Mouse (Mus musculus) intestine, postnatal 0 days (tissue): ENCODE data around the gene Actl6b. TPM values are rescaled to one million over a fixed set of nuclear protein-coding genes. Genes with fewer than 3 reads are reported as not detected.

Source experiments
- ATAC-seq: fragments of 200-750 bp; cut with Nextera tagmentation; 2 replicates; pipeline ENCODE4 v1.8.0; 2017; ENCODE audit warnings: mild to moderate bottlenecking, moderate TSS enrichment, moderate library complexity
- H3K27ac ChIP-seq: fragments of 300-500 bp; sonication (generic); 2 replicates; pipeline ENCODE4 v1.5.1; 2014; ENCODE audit warnings: mild to moderate bottlenecking, low read depth, low read length, moderate library complexity
- H3K27me3 ChIP-seq: fragments of 300-500 bp; sonication (generic); replicated peaks from 2 replicates; pipeline ENCODE4 v1.6.1; 2014; ENCODE audit warnings: low read length, mixed read lengths; ENCODE audit not compliant: control insufficient read depth, insufficient read depth
- H3K36me3 ChIP-seq: fragments of 300-500 bp; sonication (generic); 2 replicates; pipeline ENCODE4 v1.6.1; 2014; ENCODE audit warnings: mild to moderate bottlenecking, moderate library complexity; ENCODE audit not compliant: control insufficient read depth, insufficient read depth
- H3K4me1 ChIP-seq: fragments of 300-500 bp; sonication (generic); replicated peaks from 2 replicates; pipeline ENCODE4 v1.6.1; 2014; ENCODE audit warnings: antibody characterized with exemption, low read length, mixed read lengths; ENCODE audit not compliant: control insufficient read depth, insufficient read depth
- H3K4me2 ChIP-seq: fragments of 300-500 bp; sonication (generic); replicated peaks from 2 replicates; pipeline ENCODE4 v1.6.1; 2014; ENCODE audit warnings: low read depth, mild to moderate bottlenecking, moderate library complexity
- H3K4me3 ChIP-seq: fragments of 300-500 bp; sonication (generic); 2 replicates; pipeline ENCODE4 v1.5.1; 2014; ENCODE audit warnings: low read depth, low read length
- H3K9ac ChIP-seq: fragments of 300-500 bp; sonication (generic); 2 replicates; pipeline ENCODE4 v1.6.1; 2014; ENCODE audit warnings: mild to moderate bottlenecking, low read depth, low read length
- H3K9me3 ChIP-seq: fragments of 300-500 bp; sonication (generic); 2 replicates; pipeline ENCODE4 v1.6.1; 2016; ENCODE audit warnings: mixed run types; ENCODE audit not compliant: control insufficient read depth
- CTCF ChIP-seq: sonication (generic); IDR thresholded peaks from 2 replicates; pipeline ENCODE4 v1.5.1; 2016; ENCODE audit warnings: low read depth, mild to moderate bottlenecking, control low read depth, antibody characterized with exemption, moderate library complexity
- WGBS: fragments of 180-500 bp; shearing (Covaris S2); extraction: QIAGEN DNeasy Blood & Tissue Kit; methylation state at CpG from one replicate; pipeline ENCODE4 v1.1.7; 2014; 5-methylcytosine and 5-hydroxymethylcytosine counted together
- polyA plus RNA-seq: library from polyadenylated mRNA; unstranded; fragments of >200 nt; fragmentation: Nextera tagmentation; extraction: Ambion mirVana; gene quantifications from 2 replicates; pipeline ENCODE4 v1.2.1, GENCODE M21; 2015

The Actl6b gene
- polyA plus RNA-seq, 1 experiment from 2014 or later: 2.9 TPM

DNA sequence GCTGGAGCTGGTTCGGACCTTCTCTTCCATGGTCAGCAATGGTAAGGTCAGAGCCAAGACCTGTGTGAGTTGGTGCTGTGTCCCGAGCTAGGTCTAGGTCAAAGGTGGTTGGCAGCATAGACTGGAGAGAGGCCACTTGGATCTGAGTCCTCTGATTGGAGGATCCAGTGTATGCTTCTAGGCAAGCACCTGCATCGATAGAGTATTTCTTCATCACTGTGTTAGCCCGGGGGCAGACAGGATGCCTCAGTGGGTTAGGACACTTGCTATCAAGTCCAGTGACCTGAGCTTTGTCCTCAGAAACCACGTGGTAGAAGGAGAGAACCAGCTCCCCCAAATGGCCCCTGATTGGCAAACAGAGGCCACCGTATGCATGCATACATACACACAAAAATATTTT is 26.9 kb downstream of the Actl6b start:
- 72% methylated on average over 6 of the region's 6 CpGs for WGBS
- Histone ChIP-seq H3K4me2 (no peak overlapping the region), H3K27ac (no peak overlapping the region), H3K4me3 (no peak overlapping the region), H3K4me1 (no peaks in the 10 kb centered on the region), H3K9ac (no peak overlapping the region), H3K27me3 (peaks cover 17% of the 10 kb centered on the region), H3K9me3 (no peaks in the 10 kb centered on the region), H3K36me3 (no peaks in the 10 kb centered on the region)
- TF ChIP-seq CTCF: no peak
- no peak for ATAC-seq

DNA sequence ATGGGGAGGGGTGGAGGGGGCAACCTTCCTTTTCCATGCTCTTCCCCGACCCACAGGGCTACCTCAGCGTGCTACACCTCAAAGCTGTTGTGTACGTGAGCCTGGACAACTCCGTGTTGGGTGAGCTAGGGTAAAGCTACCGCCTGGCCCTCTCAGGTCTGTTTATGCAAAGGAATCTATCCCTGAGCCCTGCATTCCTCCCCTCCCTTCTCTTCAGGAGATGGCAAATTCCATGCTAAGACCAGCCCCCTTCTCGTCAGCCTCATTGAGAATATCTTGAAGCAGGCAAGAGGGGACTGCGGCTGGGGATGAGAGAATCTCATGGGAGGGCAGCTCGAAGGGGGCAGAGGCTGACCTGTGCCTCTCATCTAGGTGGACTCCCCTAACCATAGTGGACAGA is 29.4 kb downstream of the Actl6b start:
- ATAC-seq: no peak
- H3K4me1 ChIP-seq: no peaks in the 10 kb centered on the region
- no peak overlapping the region for H3K4me3 ChIP-seq
- no peaks in the 10 kb centered on the region for H3K36me3 ChIP-seq
- WGBS: 26% methylated on average over 8 of the region's 8 CpGs
- no peak overlapping the region for H3K27ac ChIP-seq
- no peaks in the 10 kb centered on the region for H3K9me3 ChIP-seq
- no peak overlapping the region for H3K4me2 ChIP-seq
- TF ChIP-seq CTCF: no peak
- no peak overlapping the region for H3K9ac ChIP-seq
- peaks cover 17% of the 10 kb centered on the region for H3K27me3 ChIP-seq

DNA sequence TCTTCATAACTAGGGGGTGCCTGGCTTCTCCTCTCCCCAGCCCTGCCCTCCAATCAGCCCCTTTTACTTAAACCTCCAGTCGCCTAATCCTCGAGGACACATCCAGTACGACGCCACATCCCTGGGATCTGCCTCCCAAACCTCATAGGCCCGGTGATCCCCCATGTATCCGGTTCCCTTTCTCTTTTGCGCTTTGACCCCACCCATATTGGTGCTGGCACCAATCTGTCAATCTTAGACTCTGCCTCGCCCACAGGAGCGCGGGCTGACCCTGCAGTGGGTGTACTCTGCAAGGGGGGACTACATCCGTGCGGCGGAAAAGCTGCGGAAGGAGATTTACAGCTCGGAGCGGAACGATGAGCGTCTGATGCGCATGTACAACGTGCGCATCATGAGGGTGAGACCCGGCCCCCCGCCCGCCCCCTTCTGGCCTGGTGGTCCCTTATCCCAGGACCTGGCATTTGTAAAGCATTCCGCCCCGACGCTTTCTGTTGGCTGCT is 30.4 kb downstream of the Actl6b start:
- no peaks in the 10 kb centered on the region for H3K9me3 ChIP-seq
- H3K27ac ChIP-seq: no peak overlapping the region
- 26% methylated on average over 27 of the region's 27 CpGs for WGBS
- peak overlapping the region; percentile 34 for H3K4me3 ChIP-seq
- no peaks in the 10 kb centered on the region for H3K36me3 ChIP-seq
- no peak overlapping the region for H3K9ac ChIP-seq
- peak overlapping the region; percentile 54 for H3K4me2 ChIP-seq
- H3K4me1 ChIP-seq: no peaks in the 10 kb centered on the region
- H3K27me3 ChIP-seq: peaks cover 17% of the 10 kb centered on the region
- no peak for ATAC-seq
- TF ChIP-seq CTCF: 0 out of 2 replicates have a peak, but pooled peaks have one; percentile 21

DNA sequence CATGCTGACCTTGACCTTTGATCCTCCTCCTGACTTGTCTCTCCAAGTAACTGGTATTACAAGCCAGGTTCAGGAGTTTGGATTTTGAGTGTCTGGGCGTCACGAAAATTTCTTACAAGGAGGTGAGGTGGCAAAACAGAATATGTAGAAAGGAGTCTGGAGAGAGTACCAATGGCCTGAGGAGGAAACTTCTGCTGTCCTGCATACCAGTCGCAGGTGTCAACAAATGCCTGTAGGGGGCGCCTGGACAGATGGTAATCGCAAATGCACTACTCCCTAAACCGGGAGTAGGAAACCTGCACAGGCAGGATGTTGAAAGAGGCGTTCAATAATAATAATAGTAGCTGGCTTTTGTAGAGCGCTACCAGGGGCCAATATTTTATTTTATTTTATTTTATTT is 31.7 kb downstream of the Actl6b start:
- no peaks in the 10 kb centered on the region for H3K9me3 ChIP-seq
- H3K27me3 ChIP-seq: peaks cover 17% of the 10 kb centered on the region
- H3K4me2 ChIP-seq: no peak overlapping the region
- 30% methylated on average over 8 of the region's 8 CpGs for WGBS
- no peaks in the 10 kb centered on the region for H3K36me3 ChIP-seq
- no peak overlapping the region for H3K4me3 ChIP-seq
- ATAC-seq: no peak
- H3K4me1 ChIP-seq: no peaks in the 10 kb centered on the region
- no peak overlapping the region for H3K27ac ChIP-seq
- peak; percentile 75 for TF ChIP-seq CTCF
- H3K9ac ChIP-seq: no peak overlapping the region

GRCm38 (mm10) chr5:137590507-137590906 is 37.2 kb downstream of the Actl6b start:
- H3K27me3 ChIP-seq: no peaks in the 10 kb centered on the region
- no peak overlapping the region for H3K9ac ChIP-seq
- no peaks in the 10 kb centered on the region for H3K4me1 ChIP-seq
- no peak for ATAC-seq
- H3K27ac ChIP-seq: no peak overlapping the region
- H3K36me3 ChIP-seq: no peaks in the 10 kb centered on the region
- H3K4me2 ChIP-seq: no peak overlapping the region
- H3K4me3 ChIP-seq: no peak overlapping the region
- WGBS: 79% methylated on average over 5 of the region's 5 CpGs
- no peak for TF ChIP-seq CTCF
- no peaks in the 10 kb centered on the region for H3K9me3 ChIP-seq

DNA sequence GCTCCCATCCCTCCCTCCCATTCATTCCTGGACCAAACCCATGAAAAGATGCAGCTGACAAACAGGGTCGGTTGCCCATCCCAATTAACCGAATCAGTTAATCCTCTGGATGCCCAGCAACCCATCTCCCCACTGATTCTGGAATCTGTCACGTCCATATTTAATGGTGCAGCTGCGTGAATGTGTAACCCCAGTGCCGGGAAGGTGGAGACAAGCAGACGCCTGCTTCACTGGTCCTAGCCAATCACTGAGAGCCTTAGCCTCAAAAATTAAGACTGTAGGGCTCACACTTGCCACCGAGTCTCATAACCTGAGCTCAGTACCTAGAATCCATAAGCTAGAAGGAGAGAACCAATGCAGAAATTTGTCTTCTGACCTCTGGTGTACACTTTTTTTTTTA is 42.6 kb downstream of the Actl6b start:
- H3K4me1 ChIP-seq: 0 out of 2 replicates have a peak, but pooled peaks cover 3% of the 10 kb centered on the region
- no peak overlapping the region for H3K27ac ChIP-seq
- H3K4me2 ChIP-seq: no peak overlapping the region
- no peaks in the 10 kb centered on the region for H3K27me3 ChIP-seq
- WGBS: 80% methylated on average over 7 of the region's 7 CpGs
- peaks cover 2% of the 10 kb centered on the region; the same call in 1 of the 2 replicates for H3K36me3 ChIP-seq
- H3K4me3 ChIP-seq: no peak overlapping the region
- H3K9me3 ChIP-seq: no peaks in the 10 kb centered on the region
- H3K9ac ChIP-seq: no peak overlapping the region
- TF ChIP-seq CTCF: no peak
- no peak for ATAC-seq
